Mouse (Mus musculus) midbrain, postnatal 0 days (tissue): Measurements from ENCODE around the gene Aatf. TPM values are rescaled to one million over a fixed set of nuclear protein-coding genes. Genes with fewer than 3 reads are reported as not detected.

Source experiments
- ATAC-seq: fragments of 200-750 bp; cut with Nextera tagmentation; 2 replicates; pipeline ENCODE4 v1.8.0; 2017; ENCODE audit warnings: moderate number of reproducible peaks, mild to moderate bottlenecking, moderate TSS enrichment, moderate library complexity; ENCODE audit not compliant: low FRiP score
- DNase-seq: peaks from one replicate; pipeline ENCODE4 v3.0.0-alpha.2; 2015; ENCODE audit warnings: low spot score
- H3K27ac ChIP-seq: fragments of 300-500 bp; sonication (generic); 2 replicates; pipeline ENCODE4 v1.5.1; 2014; ENCODE audit warnings: low read depth, mild to moderate bottlenecking, low read length, mixed read lengths
- H3K27me3 ChIP-seq: fragments of 300-500 bp; sonication (generic); 2 replicates; pipeline ENCODE4 v1.6.1; 2014; ENCODE audit warnings: low read length, control low read depth, mixed read lengths; ENCODE audit not compliant: insufficient read depth
- H3K36me3 ChIP-seq: fragments of 300-500 bp; sonication (generic); 2 replicates; pipeline ENCODE4 v1.6.1; 2014; ENCODE audit warnings: low read length, control low read depth, mixed read lengths; ENCODE audit not compliant: insufficient read depth
- H3K4me1 ChIP-seq: fragments of 300-500 bp; sonication (generic); 2 replicates; pipeline ENCODE4 v1.6.1; 2014; ENCODE audit warnings: mild to moderate bottlenecking, control low read depth, antibody characterized with exemption, low read length, mixed read lengths; ENCODE audit not compliant: insufficient read depth
- H3K4me2 ChIP-seq: fragments of 300-500 bp; sonication (generic); 2 replicates; pipeline ENCODE4 v1.6.1; 2014; ENCODE audit warnings: low read depth, mild to moderate bottlenecking, low read length, mixed read lengths; ENCODE audit not compliant: poor library complexity, severe bottlenecking
- H3K4me3 ChIP-seq: fragments of 300-500 bp; sonication (generic); 2 replicates; pipeline ENCODE4 v1.5.1; 2014; ENCODE audit warnings: low read depth, mild to moderate bottlenecking, low read length, moderate library complexity
- H3K9ac ChIP-seq: fragments of 300-500 bp; sonication (generic); replicated peaks from 2 replicates; pipeline ENCODE4 v1.6.1; 2014; ENCODE audit warnings: mild to moderate bottlenecking, low read length, moderate library complexity, mixed read lengths; ENCODE audit not compliant: poor library complexity, severe bottlenecking
- H3K9me3 ChIP-seq: fragments of 300-500 bp; sonication (generic); 2 replicates; pipeline ENCODE4 v1.6.1; 2016; ENCODE audit warnings: low read length, control low read depth
- CTCF ChIP-seq: IDR thresholded peaks from 2 replicates; pipeline ENCODE4 v1.5.1; 2016; ENCODE audit warnings: antibody characterized with exemption, mild to moderate bottlenecking
- WGBS: fragments of 180-500 bp; shearing (Covaris S2); extraction: QIAGEN DNeasy Blood & Tissue Kit; methylation state at CpG from one replicate; pipeline ENCODE4 v1.1.7; 2014; 5-methylcytosine and 5-hydroxymethylcytosine counted together
- polyA plus RNA-seq: library from polyadenylated mRNA; unstranded; fragments of >200 nt; fragmentation: Nextera tagmentation; extraction: Ambion mirVana; gene quantifications from 2 replicates; pipeline ENCODE4 v1.2.1, GENCODE M21; 2015
- total RNA-seq: library from RNA; depleted of rRNA; stranded (reverse); fragments of >200 nt; gene quantifications from 2 replicates; pipeline ENCODE4 v1.2.3, GENCODE M21; 2014

Aatf gene
- total and polyA plus RNA-seq, 2 experiments from 2014 or later = 27.3 to 39.2 TPM

GRCm38 (mm10) chr11:84476641-84477040 is 36.7 kb downstream of the Aatf start:
- Histone ChIP-seq H3K27me3 (no peaks in the 10 kb centered on the region), H3K36me3 (peaks cover 4% of the 10 kb centered on the region; the same call in 1 of the 2 replicates), H3K4me3 (no peak overlapping the region), H3K9ac (no peak overlapping the region), H3K4me1 (no peaks in the 10 kb centered on the region), H3K27ac (no peak overlapping the region), H3K9me3 (no peaks in the 10 kb centered on the region), H3K4me2 (no peak overlapping the region)
- WGBS = 93% methylated on average over 2 of the region's 2 CpGs
- ATAC-seq (no peak), DNase-seq (no peak)
- no peak for TF ChIP-seq CTCF

GRCm38 (mm10) chr11:84475991-84476390 is 37.3 kb downstream of the Aatf start:
- WGBS = 91% methylated on average over 4 of the region's 4 CpGs
- Histone ChIP-seq H3K4me3 (no peak overlapping the region), H3K27ac (no peak overlapping the region), H3K9ac (no peak overlapping the region), H3K9me3 (no peaks in the 10 kb centered on the region), H3K4me1 (no peaks in the 10 kb centered on the region), H3K36me3 (peaks cover 5% of the 10 kb centered on the region; the same call in 1 of the 2 replicates), H3K4me2 (no peak overlapping the region), H3K27me3 (no peaks in the 10 kb centered on the region)
- ATAC-seq (no peak), DNase-seq (no peak)
- TF ChIP-seq CTCF = no peak

GRCm38 (mm10) chr11:84473093-84473667 is 40.1 kb downstream of the Aatf start:
- DNase-seq (no peak), ATAC-seq (no peak)
- no peak for TF ChIP-seq CTCF
- Histone ChIP-seq H3K27ac (no peak overlapping the region), H3K9me3 (no peaks in the 10 kb centered on the region), H3K27me3 (no peaks in the 10 kb centered on the region), H3K9ac (no peak overlapping the region), H3K4me1 (no peaks in the 10 kb centered on the region), H3K36me3 (peaks cover 13% of the 10 kb centered on the region; the same call in 1 of the 2 replicates), H3K4me3 (no peak overlapping the region), H3K4me2 (no peak overlapping the region)
- WGBS = 85% methylated on average over 4 of the region's 4 CpGs

- no peaks in the 10 kb centered on the region for H3K27me3 ChIP-seq
- H3K4me3 ChIP-seq = no peak overlapping the region
- no peak overlapping the region for H3K4me2 ChIP-seq
- no peaks in the 10 kb centered on the region for H3K9me3 ChIP-seq
- H3K36me3 ChIP-seq = no peaks in the 10 kb centered on the region; the same call in 1 of the 2 replicates
- DNase-seq (peak; percentile 46), ATAC-seq (no peak)
- H3K27ac ChIP-seq = 0 out of 2 replicates have a peak overlapping the region, but pooled peaks have one; percentile 32
- no peak for TF ChIP-seq CTCF
- WGBS = 56% methylated on average over 5 of the region's 5 CpGs
- H3K4me1 ChIP-seq = no peaks in the 10 kb centered on the region
- H3K9ac ChIP-seq = no peak overlapping the region
Measured at GRCm38 (mm10) chr11:84464571-84464970, 48.8 kb downstream of the Aatf start.

GRCm38 (mm10) chr11:84453901-84454300 is 59.4 kb downstream of the Aatf start:
- no peaks in the 10 kb centered on the region for H3K36me3 ChIP-seq
- no peaks in the 10 kb centered on the region for H3K9me3 ChIP-seq
- no peak overlapping the region for H3K27ac ChIP-seq
- no peak overlapping the region for H3K9ac ChIP-seq
- no peak overlapping the region for H3K4me2 ChIP-seq
- 93% methylated on average over 7 of the region's 7 CpGs for WGBS
- DNase-seq = no peak
- H3K4me1 ChIP-seq = no peaks in the 10 kb centered on the region
- no peak overlapping the region for H3K4me3 ChIP-seq
- no peak for TF ChIP-seq CTCF
- H3K27me3 ChIP-seq = no peaks in the 10 kb centered on the region
- no peak for ATAC-seq

GRCm38 (mm10) chr11:84442554-84443331 is 70.6 kb downstream of the Aatf start:
- DNase-seq (no peak), ATAC-seq (no peak)
- Histone ChIP-seq H3K4me1 (no peaks in the 10 kb centered on the region), H3K36me3 (0 out of 2 replicates have a peak, but pooled peaks cover 5% of the 10 kb centered on the region), H3K27me3 (no peaks in the 10 kb centered on the region), H3K9ac (no peak overlapping the region), H3K4me3 (no peak overlapping the region), H3K9me3 (no peaks in the 10 kb centered on the region), H3K27ac (no peak overlapping the region), H3K4me2 (no peak overlapping the region)
- TF ChIP-seq CTCF = no peak
- WGBS = 91% methylated on average over 4 of the region's 4 CpGs
